Mouse (Mus musculus) intestine, embryonic 15.5 days (tissue): Measurements from ENCODE around the gene Rin3. TPM values are rescaled to one million over a fixed set of nuclear protein-coding genes. Genes with fewer than 3 reads are reported as not detected.

Source experiments
- ATAC-seq: fragments of 200-750 bp; cut with Nextera tagmentation; 2 replicates; pipeline ENCODE4 v1.8.0; 2017; ENCODE audit warnings: moderate TSS enrichment, moderate library complexity
- H3K27ac ChIP-seq: fragments of 300-500 bp; sonication (generic); 2 replicates; pipeline ENCODE4 v1.5.1; 2015; ENCODE audit warnings: mild to moderate bottlenecking, inconsistent platforms
- H3K27me3 ChIP-seq: fragments of 300-500 bp; sonication (generic); replicated peaks from 2 replicates; pipeline ENCODE4 v1.6.1; 2015; ENCODE audit warnings: inconsistent platforms
- H3K36me3 ChIP-seq: fragments of 300-500 bp; sonication (generic); 2 replicates; pipeline ENCODE4 v1.6.1; 2015; ENCODE audit warnings: inconsistent platforms
- H3K4me1 ChIP-seq: fragments of 300-500 bp; sonication (generic); replicated peaks from 2 replicates; pipeline ENCODE4 v1.6.1; 2015; ENCODE audit warnings: inconsistent platforms
- H3K4me2 ChIP-seq: fragments of 300-500 bp; sonication (generic); replicated peaks from 2 replicates; pipeline ENCODE4 v1.6.1; 2015; ENCODE audit warnings: mild to moderate bottlenecking, inconsistent platforms
- H3K4me3 ChIP-seq: fragments of 300-500 bp; sonication (generic); replicated peaks from 2 replicates; pipeline ENCODE4 v1.5.1; 2015; ENCODE audit warnings: inconsistent platforms
- H3K9ac ChIP-seq: fragments of 300-500 bp; sonication (generic); 2 replicates; pipeline ENCODE4 v1.6.1; 2015; ENCODE audit warnings: inconsistent platforms
- H3K9me3 ChIP-seq: fragments of 300-500 bp; sonication (generic); 2 replicates; pipeline ENCODE4 v1.6.1; 2016; ENCODE audit warnings: inconsistent platforms
- WGBS: fragments of 180-500 bp; shearing (Covaris S2); methylation state at CpG from one replicate; pipeline ENCODE4 v1.1.7; 2015; 5-methylcytosine and 5-hydroxymethylcytosine counted together
- polyA plus RNA-seq: library from polyadenylated mRNA; unstranded; fragments of >200 nt; fragmentation: Nextera tagmentation; extraction: Ambion mirVana; gene quantifications from 2 replicates; pipeline ENCODE4 v1.2.1, GENCODE M21; 2015

Rin3 gene
- polyA plus RNA-seq, 1 experiment from 2014 or later = 9.4 TPM

- Histone ChIP-seq H3K4me1 (peaks cover 6% of the 10 kb centered on the region; the same call in 1 of the 2 replicates), H3K9ac (peak overlapping the region; percentile 67), H3K9me3 (no peaks in the 10 kb centered on the region), H3K27me3 (no peaks in the 10 kb centered on the region), H3K36me3 (no peaks in the 10 kb centered on the region), H3K27ac (0 out of 2 replicates have a peak overlapping the region, but pooled peaks have one; percentile 24), H3K4me2 (peak overlapping the region; percentile 66), H3K4me3 (peak overlapping the region; percentile 64)
- peak; percentile 60 for ATAC-seq
- 3% methylated on average over 20 of the region's 20 CpGs for WGBS
Measured at GRCm38 (mm10) chr12:102438983-102439631, 156.3 kb downstream of the Rin3 start.

DNA sequence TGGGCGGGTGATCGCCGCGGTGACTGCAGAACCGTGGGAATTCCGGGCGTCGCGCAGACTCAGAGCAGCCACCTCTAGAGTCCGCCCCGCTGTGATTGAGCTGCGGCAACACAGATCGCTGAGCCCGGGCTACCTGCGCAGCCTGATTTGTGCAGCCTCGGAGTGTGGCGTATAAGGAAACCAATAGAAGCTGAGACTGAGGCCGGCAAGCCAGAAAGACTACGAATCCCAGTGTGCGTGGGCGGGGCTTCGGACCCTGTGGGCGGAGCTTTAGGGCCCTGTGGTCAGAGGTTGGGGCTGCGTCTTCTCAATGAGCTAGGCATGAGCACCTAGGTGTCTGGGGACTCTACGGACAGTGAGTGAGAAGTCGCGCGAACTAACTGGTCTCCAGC lies 156.8 kb downstream of the Rin3 start, which contains the start of gene Lgmn:
Gene Lgmn (minus strand): TSS at position 182 of the 392 bp plus-strand sequence.
- Histone ChIP-seq H3K4me1 (peaks cover 6% of the 10 kb centered on the region; the same call in 1 of the 2 replicates), H3K27me3 (no peaks in the 10 kb centered on the region), H3K9ac (peak within 1 kb of the TSS; percentile 67), H3K36me3 (no peaks in the 10 kb centered on the region), H3K4me2 (peak within 1 kb of the TSS; percentile 66), H3K9me3 (no peaks in the 10 kb centered on the region), H3K4me3 (peak within 1 kb of the TSS; percentile 64), H3K27ac (0 out of 2 replicates have a peak within 1 kb of the TSS, but pooled peaks have one; percentile 24)
- WGBS = under 1% methylated on average over 28 of the region's 28 CpGs
- ATAC-seq = peak; percentile 100

Other genes starting within 250 kb of the Rin3 start
- gene Slc24a4, start 154.3 kb upstream of the Rin3 start, polyA plus RNA-seq = 0.93 and 1.1 TPM in 2 replicates
- 81.0 and 84.1 TPM in 2 replicates for gene Lgmn, start 156.8 kb downstream of the Rin3 start, polyA plus RNA-seq
- 30.0 and 33.1 TPM in 2 replicates for gene Golga5, start 186.1 kb downstream of the Rin3 start, polyA plus RNA-seq